Mouse (Mus musculus): ENCODE measurements at regions not wholly inside any gene's neighbourhood (a gene's known extent, or its start where the extent isn't known, plus 50 kb on each side); places are given as distances from the start of the nearest gene placed in this dataset.
"Not testable (repeated sequence)": the region's sequence is repeated elsewhere in the genome, so short reads cannot be mapped to it uniquely, and the experiment has no call there.

- DNase-seq (ENCODE audit: low read depth, low spot score) = no peak
These were observed 275.4 kb downstream of the Cetn3 start for GRCm38 (mm10) chr13:82058131-82058731.

GRCm38 (mm10) chr13:82058872-82059271, 276.0 kb downstream of the Cetn3 start:
- no peak for DNase-seq (ENCODE audit: low read depth, low spot score)

- no peak for DNase-seq (ENCODE audit: low read depth, low spot score)
These were observed 276.6 kb downstream of the Cetn3 start for GRCm38 (mm10) chr13:82059498-82059897.

GRCm38 (mm10) chr13:82063880-82064279, 281.0 kb downstream of the Cetn3 start:
- not testable (repeated sequence) for DNase-seq (ENCODE audit: low read depth, low spot score)

- DNase-seq (ENCODE audit: low read depth, low spot score) = no peak
These were observed 283.3 kb downstream of the Cetn3 start for GRCm38 (mm10) chr13:82066174-82066573.

GRCm38 (mm10) chr13:82066674-82067270, 283.9 kb downstream of the Cetn3 start:
- no peak for DNase-seq (ENCODE audit: low read depth, low spot score)

- no peak for DNase-seq (ENCODE audit: low read depth, low spot score)
These were observed 289.6 kb downstream of the Cetn3 start for GRCm38 (mm10) chr13:82072449-82072848.

GRCm38 (mm10) chr13:82073343-82073742, 290.5 kb downstream of the Cetn3 start:
- DNase-seq (ENCODE audit: low read depth, low spot score) = no peak

GRCm38 (mm10) chr13:82081375-82081774, 298.5 kb downstream of the Cetn3 start:
- DNase-seq (ENCODE audit: low read depth, low spot score) = no peak

- DNase-seq (ENCODE audit: low read depth, low spot score) = no peak
These were observed 304.8 kb downstream of the Cetn3 start for GRCm38 (mm10) chr13:82087635-82088034.

- DNase-seq (ENCODE audit: low read depth, low spot score) = no peak
These were observed 309.3 kb downstream of the Cetn3 start for GRCm38 (mm10) chr13:82092186-82092585.

GRCm38 (mm10) chr13:82106032-82106431, 323.2 kb downstream of the Cetn3 start:
- no peak for DNase-seq (ENCODE audit: low read depth, low spot score)

- DNase-seq (ENCODE audit: low read depth, low spot score) = no peak
These were observed 347.2 kb downstream of the Cetn3 start for GRCm38 (mm10) chr13:82129777-82130735.
